Mouse (Mus musculus): ENCODE measurements around the gene Blzf1.

GRCm38 (mm10) chr1:164318474-164318873, 11.2 kb upstream of the Blzf1 start:
- TF ChIP-seq POLR2A (IDR thresholded peaks at IDR 0.05; ENCODE audit: low read depth, low read length): no peak
- no peak for TF ChIP-seq CTCF (IDR thresholded peaks at IDR 0.05; ENCODE audit: extremely low read depth, insufficient read length, insufficient replicate concordance, low read depth, low read length)
